In the genomic region with DNA sequence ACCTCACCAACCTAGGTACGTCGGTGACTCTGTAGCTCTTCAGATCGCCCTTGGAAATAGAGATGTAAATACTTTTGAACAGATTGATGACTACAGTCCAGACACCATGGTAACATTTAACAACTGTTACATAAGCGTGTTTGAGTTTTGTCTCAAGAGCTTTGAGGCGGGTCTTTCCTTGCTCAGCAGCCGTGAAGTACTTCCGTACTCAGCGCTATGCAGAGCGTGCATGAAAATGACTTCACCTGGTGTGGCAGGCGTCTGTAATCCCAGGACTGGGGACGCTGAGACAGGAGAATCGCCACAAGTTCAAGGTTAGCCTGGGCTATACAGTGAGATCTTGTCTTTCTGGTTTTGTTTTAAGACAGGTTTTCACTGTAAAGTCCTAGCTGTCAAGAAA, we compare ENCODE assay signal across 31 mouse cellular contexts. TPM values are rescaled to one million over a fixed set of nuclear protein-coding genes. Genes with fewer than 3 reads are reported as not detected.
"Had no signal": no experiment of that assay in that cellular context is flagged by ENCODE, and none has a peak within 500 bp of the region (broad histone marks: within the 10 kb centered on the region; RNA-seq: fewer than 3 reads in every experiment).

No protein-coding gene starts in this region.

- H3K4me2 ChIP-seq: hindbrain, embryonic 15.5 days; midbrain, embryonic 12.5 days; neural tube, embryonic 13.5 days; stomach, embryonic 15.5 days had no signal

- H3K9ac ChIP-seq: hindbrain, embryonic 15.5 days; liver, embryonic 14.5 days; liver, postnatal 0 days; midbrain, embryonic 12.5 days; neural tube, embryonic 13.5 days; stomach, embryonic 15.5 days had no signal

- ATAC-seq: intestine, postnatal 0 days; liver, postnatal 0 days; midbrain, embryonic 16.5 days had no signal

- H3K9me3 ChIP-seq: hindbrain, embryonic 15.5 days; midbrain, embryonic 12.5 days; neural tube, embryonic 13.5 days; stomach, embryonic 15.5 days had no signal

- H3K27me3 ChIP-seq: hindbrain, embryonic 15.5 days; midbrain, embryonic 12.5 days; neural tube, embryonic 13.5 days; stomach, embryonic 15.5 days had no signal

- H3K4me3 ChIP-seq: hindbrain, embryonic 15.5 days; layer of hippocampus, adult 2 months; left cerebral cortex, adult 2 months; midbrain, embryonic 12.5 days; myocyte; neural tube, embryonic 13.5 days; stomach, embryonic 15.5 days had no signal

- H3K36me3 ChIP-seq: hindbrain, embryonic 15.5 days; neural tube, embryonic 13.5 days had no signal

- H3K4me1 ChIP-seq: hindbrain, embryonic 15.5 days; midbrain, embryonic 12.5 days; neural tube, embryonic 13.5 days; stomach, embryonic 15.5 days had no signal

- H3K27ac ChIP-seq: hindbrain, embryonic 15.5 days; kidney, postnatal 0 days; layer of hippocampus, adult 2 months; left cerebral cortex, adult 2 months; liver, embryonic 14.5 days; midbrain, embryonic 12.5 days; neural tube, embryonic 13.5 days; stomach, embryonic 15.5 days had no signal

- DNase-seq: kidney, adult 2 months; kidney, postnatal 25 days; layer of hippocampus, adult 9-11 months; layer of hippocampus, postnatal 36 days; liver, postnatal 0 days; retina, postnatal 1 day; right cerebral cortex, postnatal 25 days; thymus, postnatal 36 days had no signal

RNA-seq across cellular contexts. Expression of a gene that starts 13.3 kb away (rescaled TPM):
- polyA plus RNA-seq: liver, adult 2 months had no signal

RNA-seq across cellular contexts. Expression of a gene that starts 26.4 kb away (rescaled TPM):
- total RNA-seq: layer of hippocampus, adult 2 months; layer of hippocampus, postnatal 36 days; left cerebral cortex, adult 2 months; left cerebral cortex, postnatal 10 days; left cerebral cortex, postnatal 36 days; liver, adult 2 months; megakaryocyte progenitor cell, adult 5-6 weeks; monocyte, adult 5-6 weeks; neutrophil, adult 5-6 weeks had no signal
- polyA plus RNA-seq: hindbrain, embryonic 15.5 days; intestine, postnatal 0 days; kidney, adult 2 months; kidney, embryonic 14.5 days; kidney, postnatal 0 days; large intestine, adult 2 months; limb, embryonic 11.5 days; limb, embryonic 14.5 days; liver, adult 2 months; liver, embryonic 14.5 days; liver, postnatal 0 days; midbrain, embryonic 16.5 days; myocyte; neural tube, embryonic 13.5 days; small intestine, adult 2 months; urinary bladder, adult 2 months had no signal
